ENCODE assay signal across 8 mouse cellular contexts in genomic region chr15:99369391-99370171, GRCm38 (mm10). TPM values are rescaled to one million over a fixed set of nuclear protein-coding genes. Genes with fewer than 3 reads are reported as not detected.
DNase-seq lines count a peak whose midpoint lies in the region; ATAC-seq and TF ChIP-seq lines count a peak whose summit lies in the region.

No protein-coding gene starts in this region.

- peak overlapping the region; percentile 73 for H3K27ac ChIP-seq in intestine, postnatal 0 days (ENCODE audit: low read depth, low read length)

- 3% methylated on average over 38 of the region's 39 CpGs for WGBS in intestine, postnatal 0 days

- H3K4me2 ChIP-seq in intestine, postnatal 0 days (replicated peaks; ENCODE audit: low read depth): peak overlapping the region; percentile 87

- ATAC-seq in intestine, postnatal 0 days: no peak; the same call in 1 of the 2 replicates
- no peak for ATAC-seq in monocyte, adult 5-6 weeks (replicated peaks; ENCODE audit: insufficient number of reproducible peaks, low FRiP score, low TSS enrichment, poor library complexity, severe bottlenecking)
- ATAC-seq in megakaryocyte progenitor cell, adult 5-6 weeks (replicated peaks; ENCODE audit: poor library complexity): no peak

- no peak for TF ChIP-seq CTCF in intestine, postnatal 0 days (IDR thresholded peaks at IDR 0.05; ENCODE audit: low read depth)

- H3K4me3 ChIP-seq in intestine, postnatal 0 days (ENCODE audit: low read depth, low read length): peak overlapping the region; percentile 74

- peak overlapping the region; percentile 64 for H3K9ac ChIP-seq in intestine, postnatal 0 days (ENCODE audit: low read depth, low read length)

- no peaks in the 10 kb centered on the region for H3K36me3 ChIP-seq in intestine, postnatal 0 days (ENCODE audit: control insufficient read depth, insufficient read depth)

- no peaks in the 10 kb centered on the region for H3K9me3 ChIP-seq in intestine, postnatal 0 days (ENCODE audit: control insufficient read depth)

- DNase-seq in gastrocnemius, adult 18-20 months (ENCODE audit: low spot score): peak; percentile 24
- DNase-seq in gastrocnemius, adult 8-10 months (ENCODE audit: low spot score in 2 of 2): no peak
- DNase-seq in NIH3T3 (ENCODE audit: low read depth): peak; percentile 60
- peak; percentile 51 for DNase-seq in forelimb bud, embryonic 11.5 days (ENCODE audit: low read depth, low spot score)
- peak; percentile 50 for DNase-seq in lung, postnatal 36 days

- no peaks in the 10 kb centered on the region for H3K4me1 ChIP-seq in intestine, postnatal 0 days (replicated peaks; ENCODE audit: control insufficient read depth, insufficient read depth, low read length)

- no peaks in the 10 kb centered on the region for H3K27me3 ChIP-seq in intestine, postnatal 0 days (replicated peaks; ENCODE audit: control insufficient read depth, insufficient read depth, low read length)

RNA-seq across cellular contexts. Expression of gene Fmnl3, which starts 0.7 kb away (rescaled TPM):
- total RNA-seq in gastrocnemius, adult 18-20 months (2021): 1 to 10 TPM; 4.2 to 7.7 TPM
- 1 to 10 TPM; 3.3 to 5.4 (median 3.9) TPM for total RNA-seq in gastrocnemius, adult 8-10 months (2022)
- polyA plus RNA-seq in intestine, postnatal 0 days (2015; fragmentation: Nextera tagmentation; extraction: Ambion mirVana): 5.6 and 5.9 TPM in 2 replicates
- 29.5 to 41.3 TPM (median 31.6 TPM) in 3 replicates for total RNA-seq in monocyte, adult 5-6 weeks (2017)
- 11.4 and 11.5 TPM in 2 replicates for total RNA-seq in megakaryocyte progenitor cell, adult 5-6 weeks (2015)
- 17.2 and 21.2 TPM in 2 replicates for total RNA-seq in megakaryocyte progenitor cell, adult 5-6 weeks (2017)

RNA-seq across cellular contexts. Expression of gene Tmbim6, which starts 23.1 kb away (rescaled TPM):
- total RNA-seq in gastrocnemius, adult 18-20 months (2021): 100 to 1,000 TPM; 197 to 208 TPM
- total RNA-seq in gastrocnemius, adult 8-10 months (2022): 100 to 1,000 TPM; 194 to 210 (median 203) TPM
- polyA plus RNA-seq in intestine, postnatal 0 days (2015; fragmentation: Nextera tagmentation; extraction: Ambion mirVana): 1,126 and 1,190 TPM in 2 replicates
- 340 to 400 TPM (median 366 TPM) in 3 replicates for total RNA-seq in monocyte, adult 5-6 weeks (2017)
- total RNA-seq in megakaryocyte progenitor cell, adult 5-6 weeks (2015): 381 and 438 TPM in 2 replicates
- total RNA-seq in megakaryocyte progenitor cell, adult 5-6 weeks (2017): 164 and 187 TPM in 2 replicates

Comparison
In these comparisons a context has a peak if more than half of its experiments do, and no peak if none do; other contexts are left out.
1. DNase-seq: peak in gastrocnemius, adult 18-20 months (single experiment), NIH3T3 (single experiment), forelimb bud, embryonic 11.5 days (single experiment) and lung, postnatal 36 days (single experiment); none in gastrocnemius, adult 8-10 months (0 of 2).